Mouse (Mus musculus) ovary, postnatal 14 days (tissue): ENCODE data around the gene Gm48551.

Source experiments
- DNase-seq: peaks from one replicate; pipeline ENCODE4 v3.0.0; 2022; ENCODE audit warnings: low spot score

The Gm48551 gene

DNA sequence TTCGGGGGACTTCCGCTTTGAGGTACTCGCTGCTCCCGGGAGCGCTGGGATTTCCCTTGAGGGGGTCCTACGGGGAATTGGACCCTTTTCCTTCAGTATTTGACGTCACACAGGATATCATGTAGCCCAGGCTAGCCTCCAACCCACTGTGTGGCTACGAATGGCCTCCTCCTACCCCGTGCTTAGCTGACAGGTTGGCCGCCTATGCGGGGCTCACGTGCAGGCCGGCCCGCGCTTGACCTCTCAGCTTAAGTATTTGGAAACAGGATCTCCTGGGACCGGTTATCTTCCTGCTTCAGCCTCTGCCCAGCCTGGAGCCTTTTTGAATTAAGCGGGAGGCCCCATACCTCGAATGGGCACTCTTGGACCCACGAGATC, 328 bp downstream of the Gm48551 start:
- no peak for DNase-seq

DNA sequence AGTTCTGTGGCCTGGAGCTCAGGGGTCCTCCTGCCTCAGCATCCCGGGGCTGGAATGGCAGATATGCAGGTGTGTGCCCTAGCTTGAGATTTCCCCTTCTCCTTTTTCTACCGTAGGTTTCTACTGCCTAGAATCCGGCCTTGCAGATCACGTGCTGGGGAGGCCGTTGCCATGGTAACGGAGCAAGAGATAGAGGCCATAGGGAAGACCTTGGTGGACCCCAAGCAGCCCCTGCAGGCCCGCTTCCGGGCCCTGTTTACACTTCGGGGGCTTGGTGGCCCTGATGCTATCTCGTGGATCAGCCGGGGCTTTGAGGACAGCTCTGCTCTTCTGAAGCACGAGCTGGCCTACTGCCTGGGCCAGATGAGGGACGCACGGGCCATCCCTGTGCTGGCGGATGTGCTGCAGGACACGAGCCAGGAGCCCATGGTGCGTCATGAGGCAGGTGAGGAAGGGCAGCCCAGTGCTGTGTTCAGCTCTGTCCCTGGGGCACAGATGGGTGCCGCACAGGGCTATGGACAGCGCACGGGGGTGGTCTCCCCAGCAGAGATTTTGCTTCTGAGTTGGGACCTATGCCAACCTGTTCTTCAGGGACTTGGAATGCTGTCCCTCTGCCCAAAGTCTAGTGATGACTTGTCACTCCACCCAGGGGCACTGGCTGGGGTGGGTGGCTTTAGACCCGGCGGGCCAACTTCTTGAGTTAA, 1.5 kb downstream of the Gm48551 start:
- DNase-seq, result no peak

DNA sequence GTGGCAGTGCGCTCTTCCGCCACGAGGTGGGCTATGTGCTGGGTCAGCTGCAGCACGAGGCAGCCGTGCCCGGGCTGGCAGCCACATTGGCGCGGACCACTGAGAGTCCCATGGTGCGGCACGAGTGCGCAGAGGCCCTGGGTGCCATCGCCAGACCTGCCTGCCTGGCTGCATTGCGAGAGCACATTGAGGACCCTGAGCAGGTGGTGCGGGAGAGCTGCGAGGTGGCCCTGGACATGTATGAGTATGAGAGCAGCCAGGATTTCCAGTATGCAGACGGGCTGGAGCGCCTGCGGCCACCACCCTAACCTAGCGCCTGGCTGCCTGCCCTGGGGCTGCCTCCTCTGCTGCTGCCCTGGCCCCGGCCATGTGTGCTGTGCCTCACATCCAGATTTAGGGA, 3.5 kb downstream of the Gm48551 start:
- DNase-seq, result no peak

DNA sequence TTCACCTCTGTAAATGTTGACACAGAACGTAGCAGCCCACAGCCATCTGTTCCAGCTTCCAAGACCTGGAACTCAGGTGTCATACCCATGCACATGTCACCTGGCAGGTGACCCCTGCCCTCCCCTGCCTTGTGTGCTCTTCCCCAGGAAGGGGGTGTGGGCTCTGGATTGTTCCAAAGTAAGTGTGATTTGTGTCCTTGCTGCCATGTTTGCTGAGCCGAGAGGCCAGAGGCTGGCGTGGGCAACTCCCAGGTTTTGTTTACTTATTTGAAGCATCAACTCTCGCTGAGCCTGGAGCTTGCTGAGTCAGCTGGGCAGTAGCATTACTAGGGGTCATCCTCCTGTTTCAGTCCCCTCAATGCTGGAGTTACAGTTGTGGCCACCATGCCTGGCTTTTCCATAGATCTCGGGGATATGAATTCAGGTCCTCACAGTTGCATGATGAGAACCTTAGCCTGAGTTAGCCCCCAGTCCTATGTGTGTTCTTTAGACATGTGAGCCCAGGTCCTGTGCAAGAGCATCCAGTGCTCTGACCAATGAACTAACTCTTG, 4.3 kb downstream of the Gm48551 start, which contains the start of gene Gm48552:
Gene Gm48552 (plus strand): TSS at position 501 of the 551 bp plus-strand sequence.
- DNase-seq, result no peak

DNA sequence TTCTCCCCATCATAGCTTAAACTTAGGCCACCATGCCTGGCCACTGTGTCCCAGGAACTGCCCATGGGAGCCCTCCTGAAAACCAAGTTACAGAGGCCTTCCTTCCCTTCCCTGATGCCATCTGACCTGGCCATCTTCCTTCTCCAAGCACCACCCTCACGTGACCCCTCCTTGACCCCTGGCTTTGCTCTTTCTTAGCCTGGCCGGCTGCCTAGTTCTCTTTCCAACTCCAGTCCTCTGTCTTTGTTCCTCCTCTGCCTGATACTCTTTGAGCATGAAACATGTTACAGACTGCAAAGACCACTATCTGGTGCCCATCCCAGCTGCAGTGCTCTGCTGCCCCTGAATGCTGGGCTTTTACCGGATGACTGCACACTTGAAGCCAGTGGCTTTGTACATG, 5.1 kb downstream of the Gm48551 start:
- no peak for DNase-seq

DNA sequence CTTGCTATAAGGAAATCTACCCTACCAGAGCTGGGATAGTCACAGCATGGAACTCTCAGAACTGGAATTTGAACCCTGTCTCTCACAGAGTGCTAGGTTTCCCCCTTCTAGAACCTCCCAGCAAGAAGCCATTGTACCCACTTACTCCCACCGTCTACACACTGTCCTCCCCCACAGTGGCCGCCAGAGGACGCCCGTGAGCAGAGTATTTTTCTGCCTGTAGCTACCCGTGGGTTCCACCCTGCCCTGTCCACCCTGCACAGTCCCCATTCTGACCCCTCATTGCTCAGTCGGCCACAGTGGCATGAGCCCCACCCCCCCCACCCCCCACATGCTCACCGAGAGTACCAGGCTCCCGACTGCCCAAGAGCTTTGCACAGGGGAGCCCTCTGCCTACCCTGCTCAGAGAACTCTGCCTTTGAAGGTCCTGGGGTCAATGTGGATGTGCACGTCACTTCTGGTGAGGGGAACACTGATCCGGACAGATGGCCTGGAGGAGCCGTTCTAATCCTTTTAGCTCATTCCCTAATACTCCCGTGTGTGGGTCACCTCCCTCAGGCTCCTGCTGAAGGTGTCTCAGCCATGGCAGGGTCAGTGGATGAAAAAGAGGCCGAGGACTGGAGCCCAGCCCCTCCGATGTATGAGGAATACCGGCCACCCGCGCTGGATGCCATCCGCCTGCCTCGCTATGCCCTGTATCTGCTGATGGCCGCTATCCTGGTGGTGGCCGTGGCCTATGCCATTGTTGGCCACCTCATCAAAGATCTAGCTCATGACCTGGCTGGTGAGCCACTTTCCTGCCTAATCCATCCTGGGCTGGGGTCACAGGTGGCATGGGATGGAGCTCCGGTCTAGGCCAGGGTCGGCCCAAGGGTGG, 5.8 kb downstream of the Gm48551 start:
- DNase-seq, result peak; percentile 73

DNA sequence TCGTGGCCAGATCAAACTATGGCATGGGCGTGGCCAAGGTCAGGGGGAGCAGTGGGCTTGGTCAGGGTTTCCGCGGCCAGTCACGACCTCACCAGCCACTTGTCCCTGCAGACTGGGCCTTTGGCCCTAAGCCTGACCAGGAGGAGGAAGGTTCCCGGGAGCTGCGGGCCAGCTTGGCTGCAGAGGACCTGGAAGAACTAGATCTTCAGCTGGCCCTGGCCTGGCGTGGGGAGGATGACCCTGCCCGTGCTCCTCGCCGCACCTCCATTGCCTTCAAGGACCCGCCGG, 6.4 kb downstream of the Gm48551 start:
- DNase-seq, result no peak

DNA sequence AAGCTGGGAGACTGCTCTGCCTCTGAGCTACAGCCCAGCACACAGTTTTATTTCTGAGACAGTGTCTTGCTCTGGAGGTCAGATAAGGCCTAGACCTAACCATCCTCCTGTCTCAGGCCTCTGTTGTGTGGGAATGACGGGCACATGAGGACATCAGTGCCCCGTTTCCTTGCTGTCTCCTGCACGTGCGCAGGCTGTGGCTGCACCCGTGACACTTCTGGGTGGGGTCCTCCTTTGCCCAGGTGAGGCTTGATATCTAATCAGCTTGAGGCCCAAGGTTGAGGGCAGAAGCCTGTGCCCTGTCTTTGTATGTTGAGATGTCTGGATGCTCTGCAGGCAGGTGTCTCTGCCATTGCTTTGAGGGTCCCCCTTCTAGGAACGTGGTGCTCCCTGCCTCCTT, 8.0 kb downstream of the Gm48551 start:
- no peak for DNase-seq

DNA sequence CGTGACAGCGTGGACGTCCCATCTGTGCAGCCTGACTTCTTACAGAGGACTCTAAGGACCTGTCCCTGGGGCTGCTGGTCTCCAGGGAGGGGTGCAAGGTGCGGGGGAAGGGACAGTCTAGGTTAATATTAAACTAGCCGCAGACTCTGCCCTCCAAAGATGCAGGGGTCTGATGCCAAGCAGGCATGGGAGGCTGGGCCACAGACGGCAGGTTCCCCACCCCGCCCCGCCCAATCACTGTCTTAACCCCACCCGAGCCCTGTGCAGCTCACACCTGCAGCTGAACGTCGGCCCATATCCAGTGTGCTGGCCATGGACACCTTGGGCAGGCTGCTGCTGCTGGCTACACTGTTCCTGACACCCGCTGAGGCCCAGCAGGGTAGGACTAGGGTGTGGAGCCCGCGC, 8.5 kb downstream of the Gm48551 start, which contains the start of gene Smim24:
Gene Smim24 (plus strand): TSS at position 271 of the 405 bp plus-strand sequence.
- DNase-seq, result no peak

DNA sequence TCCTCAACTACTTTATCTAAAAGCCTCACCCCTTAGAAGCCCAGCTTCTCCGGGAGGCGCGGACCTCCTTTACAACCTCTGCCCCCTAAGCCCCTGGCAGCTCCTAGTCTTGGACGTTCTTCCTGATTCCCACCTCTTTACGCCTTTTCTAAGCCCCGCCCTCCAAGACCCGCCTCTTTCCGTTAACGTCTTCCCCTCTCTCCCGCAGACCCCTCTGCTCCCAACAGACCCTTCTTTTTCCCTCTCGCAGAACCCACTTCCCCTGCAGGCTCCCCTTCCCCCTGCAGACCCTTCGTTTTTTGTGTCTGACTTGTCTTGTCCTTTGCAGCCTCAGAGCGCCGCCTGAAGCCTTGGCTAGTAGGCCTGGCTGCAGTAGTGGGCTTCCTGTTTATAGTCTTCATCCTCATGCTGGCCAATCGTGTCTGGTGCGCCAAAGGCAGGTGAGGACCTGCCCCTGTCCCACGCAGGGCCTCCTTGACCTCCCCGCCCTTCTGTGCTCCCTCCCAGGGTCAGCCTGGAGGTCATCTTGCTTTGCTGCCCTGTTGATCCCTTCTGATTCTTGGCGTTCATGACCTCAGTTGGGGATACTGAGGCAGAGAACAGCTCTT, 9.3 kb downstream of the Gm48551 start:
- DNase-seq, result no peak

DNA sequence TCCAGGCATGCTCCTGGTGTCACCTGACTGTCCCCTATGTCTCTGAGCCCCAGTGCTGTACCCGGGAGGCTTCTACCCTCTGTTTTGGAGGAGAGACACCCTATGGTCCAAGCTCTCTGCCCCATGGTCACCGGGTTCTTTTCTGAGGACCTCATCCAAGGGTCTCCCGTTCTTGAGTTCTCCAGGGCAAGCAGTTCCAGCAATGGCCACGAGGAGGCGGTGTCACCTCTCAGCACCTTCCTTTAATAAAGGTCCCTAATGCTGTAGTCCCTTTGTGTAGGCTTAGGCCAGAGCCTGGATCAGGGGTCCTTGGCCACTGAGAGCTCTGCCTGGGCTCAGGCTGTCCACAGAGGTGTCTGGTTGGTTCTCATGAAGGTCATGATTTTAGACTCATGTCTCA, 10.9 kb downstream of the Gm48551 start:
- DNase-seq, result peak; percentile 67

DNA sequence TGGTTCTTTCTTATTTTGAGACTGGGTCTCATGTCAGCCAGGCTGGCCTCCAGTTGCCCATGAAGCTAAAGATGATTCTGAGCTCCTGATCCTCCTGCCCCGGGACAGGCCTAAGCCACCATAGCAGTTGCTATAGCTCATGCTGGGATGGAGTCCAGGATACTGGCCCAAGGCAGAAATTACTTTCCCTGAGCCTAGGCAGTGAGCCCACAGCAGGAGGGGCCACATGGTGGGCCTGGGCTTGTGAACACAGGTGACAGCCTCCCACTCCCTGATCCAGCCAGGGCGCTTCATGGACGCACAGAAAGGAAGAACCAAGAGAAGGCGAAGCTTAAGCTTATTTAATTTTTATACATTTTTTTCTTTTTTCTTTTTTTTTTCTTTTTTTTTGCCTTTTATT, 11.6 kb downstream of the Gm48551 start:
- DNase-seq, result no peak

DNA sequence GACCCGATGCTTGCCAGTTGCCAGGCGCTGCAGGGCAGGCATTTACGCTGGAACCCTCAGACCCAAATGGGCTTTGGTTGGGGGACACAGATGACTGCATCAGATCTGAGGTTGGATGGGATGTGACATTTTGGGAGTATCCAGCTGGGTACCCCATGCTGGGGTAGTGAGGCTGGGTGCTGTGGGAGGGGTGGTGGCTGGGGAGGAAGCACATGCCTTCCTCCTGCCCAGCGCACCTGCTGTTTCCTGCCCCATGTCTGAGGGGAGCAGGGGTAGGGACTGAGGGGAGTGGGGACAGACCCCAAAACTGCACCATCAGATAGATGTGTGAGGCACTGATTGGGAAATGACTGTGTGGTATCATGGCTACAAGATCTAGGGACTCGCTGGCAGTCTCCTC, 12.5 kb downstream of the Gm48551 start:
- no peak for DNase-seq

DNA sequence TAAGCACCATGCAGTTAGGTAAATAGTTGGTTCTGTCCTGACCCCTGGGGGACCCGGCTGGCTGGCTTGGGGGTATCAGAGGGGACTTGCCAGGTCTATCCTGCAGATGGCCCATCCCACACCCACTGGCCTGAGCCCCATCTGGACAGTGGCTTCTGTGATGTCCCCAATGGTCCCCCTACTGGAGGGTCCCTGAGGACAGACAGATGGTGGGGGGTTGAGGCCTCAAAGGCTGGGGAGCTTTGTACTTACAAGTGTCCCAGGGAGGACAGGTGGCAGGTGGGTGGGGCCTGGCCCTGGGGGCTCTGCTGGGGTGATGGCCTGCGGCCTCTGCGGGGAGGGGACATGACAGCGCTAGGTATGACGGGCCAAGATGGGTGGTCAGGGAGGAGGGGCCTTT, 15.0 kb downstream of the Gm48551 start:
- no peak for DNase-seq

DNA sequence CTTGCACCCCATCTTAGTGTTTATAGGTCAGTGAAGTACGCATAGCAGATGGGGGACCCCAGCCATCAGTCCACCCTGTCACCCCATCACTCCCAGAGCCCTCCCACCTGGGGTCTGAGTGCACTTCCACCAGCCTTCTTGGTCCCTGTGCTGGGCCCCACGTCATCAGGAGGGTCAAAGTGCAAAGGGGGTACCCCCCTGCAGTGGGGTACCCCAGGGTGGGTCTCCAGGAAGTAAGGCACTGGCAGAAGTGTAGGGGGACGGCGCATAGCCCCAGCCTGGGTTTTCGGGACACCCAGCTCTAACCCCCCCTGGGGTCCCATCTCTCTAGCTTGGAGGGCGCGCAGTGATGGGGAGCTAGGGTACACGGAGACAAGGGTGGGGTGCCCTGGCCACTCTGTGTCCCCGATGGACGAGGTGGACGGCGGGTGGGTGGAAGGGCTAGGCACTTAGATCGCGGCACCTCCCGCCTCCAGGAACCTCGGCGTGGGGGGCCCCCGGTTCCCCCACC, 15.6 kb downstream of the Gm48551 start:
- no peak for DNase-seq

DNA sequence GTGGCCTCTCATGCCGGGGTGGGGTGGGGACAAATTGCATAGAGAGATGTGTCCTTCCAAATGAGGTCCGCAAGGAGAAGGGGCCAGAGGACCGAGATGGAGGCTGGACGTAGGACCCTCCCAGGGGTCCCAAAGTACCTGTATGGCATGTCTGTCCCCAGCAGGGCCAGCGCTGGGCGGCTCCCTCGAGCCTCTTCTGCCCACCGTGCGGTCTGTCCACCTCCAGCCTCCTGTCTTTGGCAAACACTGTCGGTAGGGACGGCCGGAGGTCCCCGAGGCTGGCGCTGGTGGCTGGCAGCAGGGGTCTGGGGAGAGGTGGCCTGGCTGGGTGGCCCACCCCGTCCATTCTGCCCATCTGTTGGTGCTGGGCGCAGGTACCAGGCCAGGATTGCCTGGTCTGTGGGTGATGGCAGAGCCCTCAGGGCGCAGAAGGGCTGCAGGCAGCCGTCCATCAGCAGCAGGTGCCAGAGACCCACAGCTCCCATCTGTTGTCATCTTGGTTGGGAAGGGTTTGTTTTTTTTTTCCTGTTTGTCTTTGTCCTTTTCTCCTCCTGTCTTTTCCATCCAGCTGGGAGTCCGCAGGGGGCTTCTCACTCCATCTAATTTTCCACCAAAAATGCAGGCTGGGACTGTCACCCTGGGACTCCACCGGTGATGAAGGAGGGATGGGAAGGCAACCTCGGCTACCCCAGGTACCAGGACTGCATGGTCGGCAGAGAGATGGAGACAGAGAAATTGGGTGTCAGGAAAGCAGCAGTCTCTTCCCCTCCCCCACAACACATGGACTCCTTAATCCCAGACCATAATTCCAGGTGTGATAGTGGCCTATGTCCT, 16.3 kb downstream of the Gm48551 start:
- DNase-seq, result no peak

DNA sequence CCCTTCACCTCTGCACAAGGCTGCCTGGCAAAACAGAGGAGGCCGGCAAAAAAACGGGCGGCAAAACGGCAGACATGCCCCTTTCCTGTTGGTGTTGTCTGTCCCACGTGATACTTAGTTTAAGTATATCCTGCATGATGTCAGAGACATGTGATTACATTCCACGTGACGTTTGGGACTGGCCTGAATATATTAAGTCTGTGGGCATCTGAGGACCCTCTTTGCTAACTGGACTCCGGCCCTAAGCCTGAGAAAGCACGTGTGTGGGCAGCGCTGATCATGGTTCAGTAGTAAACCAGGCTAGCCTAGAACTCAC, 16.9 kb downstream of the Gm48551 start:
- DNase-seq, result no peak

DNA sequence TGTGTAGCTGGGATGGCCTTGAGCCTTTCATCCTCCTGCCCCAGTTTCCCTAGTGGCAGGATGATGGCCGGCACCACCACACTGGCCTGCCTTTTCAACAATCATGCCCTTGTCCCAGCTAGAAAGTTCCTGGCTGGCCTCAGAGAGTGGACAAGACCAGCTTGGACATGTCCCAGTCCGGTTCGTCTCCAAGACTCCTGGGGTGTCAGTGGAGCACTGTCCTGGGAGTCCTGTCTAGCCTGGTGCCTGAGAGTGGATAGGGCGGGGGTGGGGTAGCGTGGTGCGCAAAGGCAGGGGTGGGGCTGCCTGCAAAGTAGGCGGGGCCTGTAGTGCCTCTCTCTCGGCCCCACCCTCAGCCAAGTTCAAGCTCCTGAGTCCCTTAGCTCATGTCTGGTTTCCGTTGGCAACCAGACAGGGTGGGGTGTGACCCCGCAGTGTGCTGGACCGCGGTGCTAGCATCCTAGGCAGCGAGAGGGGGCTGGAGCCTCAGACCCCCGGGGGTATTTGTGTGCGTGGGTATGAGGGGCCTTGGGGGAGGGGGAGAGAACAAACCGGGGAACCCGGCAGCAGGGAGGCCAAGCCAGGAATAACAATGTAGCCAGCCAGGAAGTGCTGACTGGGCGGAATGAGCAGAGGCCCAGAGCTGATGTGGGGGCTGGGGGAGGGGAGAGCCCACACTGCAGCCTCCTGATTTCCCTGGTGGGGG, 17.4 kb downstream of the Gm48551 start:
- no peak for DNase-seq

DNA sequence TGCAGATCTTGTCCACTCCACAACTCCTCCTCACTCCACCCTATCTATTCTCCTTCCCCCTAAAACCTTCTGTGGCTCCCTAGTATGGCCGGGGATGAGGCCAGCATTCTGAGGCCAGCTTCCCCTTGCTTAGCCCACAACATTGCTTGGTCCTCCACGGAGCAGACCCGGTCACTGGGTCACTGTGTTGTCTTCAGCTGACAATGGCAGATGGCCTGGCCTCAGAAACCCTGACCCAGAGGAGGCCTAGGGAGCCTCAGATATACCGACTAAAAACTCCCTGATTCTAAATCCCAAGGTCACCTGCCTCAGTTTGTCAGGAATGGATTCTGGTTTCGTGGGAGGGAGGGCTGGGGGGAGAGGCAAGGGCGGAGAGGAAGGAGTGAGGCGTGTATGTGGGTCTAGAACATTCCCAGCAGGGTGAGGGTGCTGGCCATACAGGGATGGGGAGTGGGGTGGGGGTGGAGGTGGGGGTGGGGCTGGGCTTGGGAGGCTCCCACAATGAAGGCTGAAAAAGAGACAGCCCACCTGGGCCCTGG, 18.0 kb downstream of the Gm48551 start:
- no peak for DNase-seq

DNA sequence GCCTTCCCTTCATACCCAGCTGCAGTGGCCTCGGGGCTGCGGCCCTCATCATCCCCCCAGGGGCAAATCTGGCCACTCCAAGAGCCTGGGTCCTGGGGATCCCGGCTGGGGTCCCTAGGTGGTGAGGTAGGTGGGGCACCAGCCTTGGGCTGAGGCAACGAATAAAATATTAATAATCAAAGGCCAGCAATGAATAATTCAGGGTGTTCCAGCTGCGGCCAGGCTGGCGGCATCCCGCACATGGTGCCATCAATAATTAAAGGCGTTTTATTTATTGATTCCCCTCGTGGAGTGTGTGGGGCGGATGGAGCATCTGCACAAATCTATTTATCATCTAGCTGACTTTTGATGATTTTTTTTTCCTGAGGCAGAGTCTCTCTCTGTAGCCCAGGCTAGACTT, 19.2 kb downstream of the Gm48551 start:
- DNase-seq, result no peak

DNA sequence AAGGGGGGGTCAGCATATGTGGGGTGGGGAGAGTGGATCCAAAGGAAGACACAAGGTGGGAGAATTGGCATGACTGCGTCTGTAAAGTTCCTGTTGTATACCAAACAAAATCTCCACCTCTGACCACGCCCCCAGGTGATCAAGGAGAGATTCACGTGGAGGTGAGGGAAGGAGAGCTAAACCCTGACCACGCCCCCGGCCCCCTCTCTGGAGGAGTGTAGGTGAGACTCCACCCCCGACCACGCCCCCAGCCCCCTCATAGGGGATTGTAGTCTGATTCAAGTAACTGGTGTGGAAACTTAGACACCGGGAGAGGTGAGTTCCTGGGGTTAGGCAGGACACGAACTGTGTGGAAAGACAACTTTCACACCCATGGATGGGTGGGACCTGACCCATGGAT, 19.8 kb downstream of the Gm48551 start:
- DNase-seq, result no peak
